Mouse (Mus musculus) right cerebral cortex, postnatal 10 days (tissue): ENCODE measurements around the gene Kdm4d.
"Not testable (repeated sequence)": the region's sequence is repeated elsewhere in the genome, so short reads cannot be mapped to it uniquely, and the experiment has no call there.

Experiments used
- DNase-seq, 2 experiments: peaks; one replicate each; pipeline ENCODE4 v3.0.0; 2021; ENCODE audit warnings: low spot score in 2 of 2

Kdm4d gene

GRCm38 (mm10) chr9:14456320-14456719, 44.0 kb downstream of the Kdm4d start:
- no peak for DNase-seq

DNA sequence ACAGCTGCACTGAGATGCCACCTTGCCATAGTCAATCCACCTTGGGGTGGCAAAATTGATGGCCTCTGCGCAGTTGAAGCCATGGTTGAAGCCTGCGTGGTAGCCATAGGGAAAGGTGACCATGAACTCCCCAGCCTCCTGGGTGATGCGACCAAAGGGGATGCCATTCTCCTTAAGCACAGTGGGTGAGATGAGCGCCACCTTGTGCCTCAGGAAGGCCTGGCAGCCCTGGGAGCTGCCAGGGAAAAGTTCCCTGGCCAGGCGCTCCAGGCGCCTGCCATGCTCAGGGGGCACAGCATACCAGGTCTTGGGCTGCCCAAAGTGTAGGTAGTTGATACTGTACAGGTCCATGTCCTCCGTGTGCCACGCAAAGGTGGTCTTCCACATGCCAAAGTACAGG, 49.2 kb downstream of the Kdm4d start:
- DNase-seq, result not testable (repeated sequence)

- not testable (repeated sequence) for DNase-seq
These were observed 53.2 kb downstream of the Kdm4d start for GRCm38 (mm10) chr9:14447086-14447485.

GRCm38 (mm10) chr9:14440347-14440746, 59.9 kb downstream of the Kdm4d start:
- no peak for DNase-seq

DNA sequence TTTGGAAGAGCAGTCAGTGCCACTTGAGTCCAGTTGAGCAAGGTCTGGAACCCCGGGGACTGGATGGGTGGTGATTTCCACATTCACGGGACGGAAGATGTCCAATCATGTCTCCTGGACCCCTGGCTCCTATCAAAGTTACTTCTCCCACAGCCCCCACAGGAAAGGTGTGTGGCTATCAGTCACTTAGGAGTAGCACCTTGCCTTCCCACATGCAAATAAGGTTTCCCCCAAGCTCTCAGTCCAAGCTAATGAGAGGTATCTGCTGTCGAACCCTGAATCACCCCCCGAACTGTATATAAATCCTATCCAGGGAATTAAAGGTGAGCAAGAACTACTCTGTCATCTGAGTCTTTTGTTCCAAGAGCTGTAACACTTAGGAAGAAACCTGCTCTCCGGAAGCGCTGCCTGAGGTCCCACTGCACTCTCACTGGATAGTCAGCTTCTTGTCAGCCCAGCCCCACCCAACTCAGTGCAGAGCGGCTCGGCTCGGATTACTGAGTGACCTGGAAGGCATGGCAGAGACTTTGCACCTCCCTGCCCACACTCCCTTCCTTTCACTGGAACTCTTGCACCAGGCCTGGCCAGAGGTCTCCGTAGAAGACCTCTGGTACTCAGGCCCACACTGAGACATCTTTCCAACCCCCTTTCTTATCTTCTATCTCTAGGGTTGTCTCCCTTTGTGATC, 66.9 kb downstream of the Kdm4d start:
- no peak for DNase-seq
